Mouse (Mus musculus): ENCODE measurements around the gene Gm7361.

Gm7361 gene

GRCm38 (mm10) chr5:26257391-26257790 is at the start of gene Gm7361:
Gene Gm7361, plus strand, starts transcription at chr5:26257691.
- peak; percentile 10 for DNase-seq

GRCm38 (mm10) chr5:26211030-26211429 is 46.5 kb upstream of the Gm7361 start:
- peak; percentile 42 for DNase-seq

GRCm38 (mm10) chr5:26222076-26222475 is 35.4 kb upstream of the Gm7361 start:
- DNase-seq = no peak

GRCm38 (mm10) chr5:26266656-26267055 is 9.2 kb downstream of the Gm7361 start:
- peak; percentile 70 for DNase-seq

GRCm38 (mm10) chr5:26280361-26280760 is 22.9 kb downstream of the Gm7361 start:
- DNase-seq = no peak

- no peak for DNase-seq
Measured at GRCm38 (mm10) chr5:26281717-26282116, 24.2 kb downstream of the Gm7361 start.

GRCm38 (mm10) chr5:26282282-26282681 is 24.8 kb downstream of the Gm7361 start:
- no peak for DNase-seq

- no peak for DNase-seq
Measured at GRCm38 (mm10) chr5:26283399-26283798, 25.9 kb downstream of the Gm7361 start.

GRCm38 (mm10) chr5:26291621-26292020 is 34.1 kb downstream of the Gm7361 start:
- DNase-seq = peak; percentile 76

- DNase-seq = peak; percentile 72
Measured at GRCm38 (mm10) chr5:26293258-26293657, 35.8 kb downstream of the Gm7361 start.

All from heart, adult 11 months (tissue).